Mouse (Mus musculus): ENCODE measurements around the gene Fgfr4.

Gene Fgfr4

GRCm38 (mm10) chr13:55152621-55153415 lies at the start of gene Fgfr4:
Gene Fgfr4 (plus strand): TSS chr13:55152640.
- no peak for DNase-seq (ENCODE audit: low spot score in 2 of 2)

DNA sequence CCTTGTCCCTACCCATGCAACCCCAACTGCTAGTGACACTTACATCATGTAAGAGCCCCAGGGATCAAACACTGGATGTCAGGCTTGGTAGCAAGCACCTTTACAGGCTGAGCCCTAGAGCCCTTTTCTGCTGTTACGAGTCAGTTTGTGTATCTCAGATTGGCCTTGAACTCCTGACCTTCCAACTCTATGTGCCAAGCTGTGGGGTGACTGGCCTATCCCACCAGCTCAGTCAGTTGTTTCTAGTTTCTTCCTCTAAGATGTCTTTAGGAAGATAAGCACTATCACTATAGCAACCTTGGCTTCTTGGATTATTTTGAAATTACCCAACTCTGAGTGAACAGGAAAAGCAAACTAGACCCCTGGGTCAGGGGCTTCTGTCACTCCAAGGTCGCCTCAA lies 49.1 kb upstream of the Fgfr4 start:
- no peak for DNase-seq (ENCODE audit: low spot score in 2 of 2)

- peak; percentile 95 to 96 for DNase-seq (ENCODE audit: low spot score in 2 of 2)
Observed at GRCm38 (mm10) chr13:55105045-55105952, 47.1 kb upstream of the Fgfr4 start, which contains the start of gene Zfp346. Gene Zfp346 (plus strand): TSS chr13:55105311.

DNA sequence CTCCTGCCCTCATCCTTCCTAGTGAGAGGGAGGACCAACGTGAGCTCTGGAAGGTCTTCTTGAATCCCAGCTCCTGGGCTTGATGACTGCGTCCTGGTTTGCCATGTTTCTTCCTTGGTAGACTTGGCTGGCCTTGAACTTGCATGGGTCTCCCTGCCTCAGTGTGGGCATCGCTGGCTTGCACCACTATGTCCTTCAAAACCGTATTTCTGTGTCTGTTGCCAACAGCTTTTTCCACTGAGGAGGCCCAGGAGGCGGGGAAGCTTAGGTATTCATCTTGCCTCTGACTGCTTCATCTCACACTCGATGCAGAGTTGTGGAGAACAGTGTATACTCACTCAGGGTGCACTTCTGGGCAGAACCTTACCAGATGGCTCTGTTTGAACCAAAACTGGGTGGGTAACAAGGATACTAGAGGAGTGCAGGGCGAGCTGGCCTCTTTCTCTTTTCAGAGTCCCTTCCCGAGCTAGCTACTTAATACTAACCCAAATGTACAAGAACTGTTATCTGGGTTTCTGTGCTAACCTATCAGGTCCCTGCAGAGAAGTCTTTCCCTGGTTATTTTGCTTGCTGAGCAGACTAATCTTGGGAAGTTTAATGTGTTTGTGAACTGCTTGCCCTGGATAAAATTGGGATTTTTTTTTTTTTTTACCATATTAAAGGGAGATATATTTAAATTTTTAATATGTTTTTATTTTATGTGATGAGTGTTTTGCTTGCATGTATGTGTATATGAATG lies 46.3 kb upstream of the Fgfr4 start:
- no peak for DNase-seq (ENCODE audit: low spot score in 2 of 2)

DNA sequence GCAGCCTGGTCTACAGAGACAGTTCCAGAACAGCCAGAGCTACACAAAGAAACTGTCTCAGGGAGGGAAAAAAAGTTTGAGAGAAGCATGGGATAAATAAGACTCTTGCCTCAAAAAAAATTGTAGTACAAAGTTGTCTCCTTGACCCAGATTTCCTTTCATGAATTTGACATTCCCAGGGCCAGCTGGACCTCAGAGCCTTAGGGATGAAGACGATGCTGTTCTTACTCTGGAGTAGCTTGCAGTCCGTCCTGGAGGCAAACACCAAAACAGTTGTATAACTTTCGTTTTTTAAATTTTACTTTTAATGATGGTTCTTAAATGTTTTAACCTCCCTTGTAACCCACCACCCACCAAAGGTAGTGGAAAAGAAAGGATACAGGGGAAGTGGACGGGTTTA lies 45.3 kb upstream of the Fgfr4 start:
- DNase-seq (ENCODE audit: low spot score in 2 of 2) = no peak

GRCm38 (mm10) chr13:55107694-55108093 lies 44.7 kb upstream of the Fgfr4 start:
- peak; percentile 35 to 36 for DNase-seq (ENCODE audit: low spot score in 2 of 2)

GRCm38 (mm10) chr13:55114375-55114774 lies 38.1 kb upstream of the Fgfr4 start:
- DNase-seq (ENCODE audit: low spot score in 2 of 2) = no peak

- DNase-seq (ENCODE audit: low spot score in 2 of 2) = no peak
Observed at GRCm38 (mm10) chr13:55124903-55125302, 27.5 kb upstream of the Fgfr4 start.

- no peak for DNase-seq (ENCODE audit: low spot score in 2 of 2)
Observed at GRCm38 (mm10) chr13:55133448-55133847, 19.0 kb upstream of the Fgfr4 start, which contains the start of gene Gm17617. Gene Gm17617 (minus strand): TSS chr13:55133548.

- no peak for DNase-seq (ENCODE audit: low spot score in 2 of 2)
Observed at GRCm38 (mm10) chr13:55135382-55135781, 17.1 kb upstream of the Fgfr4 start.

DNA sequence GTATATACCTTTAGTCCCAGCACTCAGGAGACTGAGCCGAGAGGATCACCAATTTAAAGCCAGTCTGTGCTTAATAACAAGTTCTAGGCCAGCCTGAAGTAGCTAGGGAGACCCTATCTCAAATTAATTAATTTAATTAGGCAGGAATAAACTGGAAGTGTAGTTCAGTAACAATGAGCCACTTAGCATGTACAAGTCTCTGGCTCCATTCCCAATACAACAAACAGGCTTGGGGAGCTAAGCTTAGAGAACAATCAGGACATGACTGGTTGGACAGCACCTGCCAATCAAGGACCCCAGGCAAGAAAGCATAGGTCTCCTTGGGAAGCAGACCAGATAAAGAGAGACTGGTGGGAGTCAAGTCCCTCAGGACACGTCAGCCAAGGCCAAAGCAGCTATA lies 12.2 kb upstream of the Fgfr4 start:
- DNase-seq (ENCODE audit: low spot score in 2 of 2) = no peak

DNA sequence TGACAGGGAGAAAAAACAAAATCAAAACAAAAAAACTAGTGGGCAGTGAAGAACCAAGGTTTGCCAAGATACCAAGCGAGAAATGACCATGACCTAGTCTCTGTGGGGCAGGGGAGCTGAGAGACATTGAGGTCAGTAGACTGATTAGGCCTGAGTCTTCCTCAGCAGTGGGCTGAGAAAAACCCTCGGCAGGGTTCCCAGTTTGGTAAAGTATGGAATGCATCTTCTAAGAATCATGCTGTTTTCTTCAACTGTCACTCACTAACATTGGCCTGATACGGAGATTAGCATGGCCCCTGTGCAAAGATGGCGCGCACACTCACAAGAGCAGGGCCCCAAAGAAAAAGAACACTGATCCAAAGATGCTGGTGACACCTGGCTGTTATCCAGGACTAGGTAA lies 1.5 kb downstream of the Fgfr4 start:
- no peak for DNase-seq (ENCODE audit: low spot score in 2 of 2)

DNA sequence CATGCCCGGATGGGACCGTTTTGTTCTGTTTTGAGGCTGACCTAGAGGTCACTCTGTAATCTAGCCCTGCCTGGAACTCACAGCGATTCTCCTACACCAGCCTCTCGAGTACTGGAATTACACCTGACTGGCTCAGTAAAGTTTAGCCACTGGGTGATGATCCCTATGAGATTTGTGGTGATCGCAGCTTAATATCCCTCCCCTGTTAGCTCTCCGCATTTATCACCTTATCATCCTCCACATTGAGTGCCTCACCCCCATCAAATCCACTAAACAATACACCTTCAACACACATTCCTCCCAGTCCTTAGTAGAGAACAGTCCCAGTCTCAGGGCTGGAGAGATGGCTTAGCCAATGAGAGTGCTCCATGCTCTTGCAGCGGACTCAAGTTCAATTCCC lies 9.9 kb downstream of the Fgfr4 start:
- no peak for DNase-seq (ENCODE audit: low spot score in 2 of 2)

DNA sequence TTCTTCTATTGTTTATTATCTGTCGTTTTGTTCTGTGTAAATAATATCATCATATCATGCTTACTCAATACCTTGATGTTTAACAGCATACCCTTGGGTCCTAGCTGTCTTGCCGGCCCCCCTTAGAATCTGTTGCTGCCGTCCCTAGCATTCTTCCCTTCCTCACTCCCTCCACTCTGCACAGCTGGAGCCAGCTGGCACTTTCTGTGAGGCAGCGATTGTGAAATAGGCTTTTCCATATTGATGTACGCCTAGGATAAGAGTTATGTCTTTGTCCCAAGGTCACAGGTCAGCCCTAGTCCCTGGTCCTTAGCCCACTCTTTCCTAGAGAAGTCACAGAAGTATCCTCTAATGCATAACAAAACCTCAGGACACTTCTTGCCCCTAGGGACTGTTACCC lies 11.1 kb downstream of the Fgfr4 start:
- no peak for DNase-seq (ENCODE audit: low spot score in 2 of 2)

GRCm38 (mm10) chr13:55165831-55166339 lies 13.4 kb downstream of the Fgfr4 start:
- DNase-seq (ENCODE audit: low spot score in 2 of 2) = no peak

DNA sequence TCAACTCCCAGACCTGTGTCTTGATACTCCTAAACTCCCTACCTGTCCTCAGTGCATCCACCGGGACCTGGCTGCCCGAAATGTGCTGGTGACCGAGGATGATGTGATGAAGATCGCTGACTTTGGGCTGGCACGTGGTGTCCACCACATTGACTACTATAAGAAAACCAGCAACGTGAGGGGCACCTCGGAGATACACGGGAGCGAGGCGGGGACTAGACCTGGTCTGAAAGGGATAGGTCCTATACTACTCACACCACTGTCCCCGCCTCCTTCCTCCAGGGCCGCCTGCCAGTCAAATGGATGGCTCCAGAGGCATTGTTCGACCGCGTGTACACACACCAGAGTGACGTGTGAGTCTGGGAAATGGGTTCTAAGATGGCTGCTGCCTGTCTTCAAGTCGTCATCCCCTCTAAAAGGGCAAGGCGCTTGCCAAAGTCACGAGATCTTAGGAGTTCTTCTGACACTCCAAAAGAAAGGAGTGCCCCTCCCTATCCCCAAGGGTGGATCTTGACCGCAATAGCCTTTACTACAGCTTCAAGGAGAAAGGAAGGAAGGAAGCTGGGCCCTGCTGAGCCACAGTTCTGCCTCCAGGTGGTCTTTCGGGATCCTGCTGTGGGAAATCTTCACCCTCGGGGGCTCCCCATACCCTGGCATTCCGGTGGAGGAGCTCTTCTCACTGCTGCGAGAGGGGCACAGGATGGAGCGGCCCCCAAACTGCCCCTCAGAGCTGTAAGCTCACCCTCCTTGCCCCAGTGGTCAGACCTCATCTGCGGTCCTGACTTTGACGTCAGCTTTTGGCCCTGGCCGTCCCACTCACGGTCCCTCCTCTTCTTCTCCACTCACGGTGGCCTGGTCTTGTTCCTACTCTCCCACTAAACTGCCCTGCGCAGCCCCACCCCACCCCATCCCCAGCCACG lies 14.6 kb downstream of the Fgfr4 start:
- DNase-seq (ENCODE audit: low spot score in 2 of 2) = no peak

DNA sequence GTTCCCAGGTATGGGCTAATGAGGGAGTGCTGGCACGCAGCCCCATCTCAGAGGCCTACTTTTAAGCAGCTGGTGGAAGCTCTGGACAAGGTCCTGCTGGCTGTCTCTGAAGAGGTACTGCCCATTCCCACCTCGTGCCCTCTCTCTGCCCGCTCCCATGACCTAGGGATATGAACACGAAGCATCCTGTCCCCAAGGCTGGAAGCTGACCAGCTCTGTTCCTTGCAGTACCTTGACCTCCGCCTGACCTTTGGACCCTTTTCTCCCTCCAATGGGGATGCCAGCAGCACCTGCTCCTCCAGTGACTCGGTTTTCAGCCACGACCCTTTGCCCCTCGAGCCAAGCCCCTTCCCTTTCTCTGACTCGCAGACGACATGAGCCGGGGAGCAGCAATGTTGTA lies 15.4 kb downstream of the Fgfr4 start:
- no peak for DNase-seq (ENCODE audit: low spot score in 2 of 2)

DNA sequence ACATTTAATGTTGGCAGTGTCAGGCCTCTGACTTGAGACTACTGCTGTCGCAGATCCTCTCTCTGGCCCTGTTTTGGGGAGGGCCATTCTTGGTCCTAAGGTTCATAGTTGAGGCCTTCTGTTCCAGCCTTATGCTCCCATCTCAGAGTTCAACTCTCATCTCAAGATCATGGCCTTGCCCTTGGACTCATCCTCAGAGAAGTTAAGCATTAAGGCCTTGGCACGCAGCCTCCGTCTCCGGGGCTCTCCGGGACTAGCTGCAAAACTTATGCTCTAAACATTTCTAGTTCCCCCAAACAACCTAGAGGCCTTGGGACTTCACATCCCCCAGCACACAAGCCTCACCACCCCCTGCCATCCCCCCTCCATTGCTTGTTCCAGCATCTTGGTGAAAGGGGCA lies 15.8 kb downstream of the Fgfr4 start:
- DNase-seq (ENCODE audit: low spot score in 2 of 2) = no peak

GRCm38 (mm10) chr13:55168958-55169369 lies 16.5 kb downstream of the Fgfr4 start:
- DNase-seq (ENCODE audit: low spot score in 2 of 2) = peak in 1 of 2 experiments; percentile 27

DNA sequence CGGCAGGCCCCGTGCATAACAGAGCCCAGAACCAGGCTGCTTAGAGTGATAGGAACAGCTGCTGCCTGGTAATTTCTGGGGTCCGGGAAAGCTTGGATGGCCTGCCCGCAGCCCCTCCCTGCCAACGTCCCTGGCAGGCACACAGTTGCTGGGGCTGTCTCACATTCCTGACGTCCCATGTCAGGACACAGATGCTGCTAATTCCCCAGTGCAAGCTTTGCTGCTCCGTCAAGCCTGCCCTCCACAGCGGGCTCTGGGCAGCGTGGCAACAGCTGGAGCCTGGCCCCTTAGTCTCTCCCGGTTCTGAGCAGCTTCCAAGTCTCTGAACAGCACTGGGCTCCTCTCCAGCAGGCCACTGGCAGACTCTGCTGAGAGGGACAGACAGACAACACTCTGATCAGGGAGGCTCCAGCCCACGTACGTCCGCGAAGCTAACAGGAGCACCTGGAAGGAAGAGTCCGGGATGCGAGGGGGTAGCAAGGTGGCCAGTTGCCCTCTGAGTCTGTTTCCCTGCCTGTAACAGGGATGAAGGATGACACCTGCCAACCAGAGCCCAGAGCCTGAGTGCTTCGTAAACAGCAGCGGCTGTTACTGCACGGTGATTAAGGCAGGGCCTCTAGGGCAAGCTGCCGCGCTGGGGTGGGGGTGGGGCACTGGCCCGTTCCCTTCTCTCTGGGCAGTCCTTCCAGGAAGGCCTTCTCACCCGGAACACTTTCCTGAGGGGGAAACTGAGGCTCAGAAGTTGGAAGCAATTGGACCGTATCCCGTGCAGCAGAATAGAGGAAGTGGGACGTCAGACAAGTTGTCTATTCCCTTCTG lies 19.3 kb downstream of the Fgfr4 start:
- no peak for DNase-seq (ENCODE audit: low spot score in 2 of 2)

All from right cerebral cortex, postnatal 36 days (tissue).